Mouse (Mus musculus) kidney, postnatal 0 days (tissue): ENCODE measurements at regions not wholly inside any gene's neighbourhood (a gene's known extent, or its start where the extent isn't known, plus 50 kb on each side); places are given as distances from the start of the nearest gene placed in this dataset.

Experiments used
- ATAC-seq: fragments of 200-750 bp; cut with Nextera tagmentation; replicated peaks from 2 replicates; pipeline ENCODE4 v1.8.0; 2017; ENCODE audit warnings: low read depth, moderate number of reproducible peaks, moderate TSS enrichment, moderate library complexity; ENCODE audit not compliant: low FRiP score
- DNase-seq: peaks from one replicate; pipeline ENCODE4 v3.0.0-alpha.2; 2016; ENCODE audit warnings: low spot score
- H3K27ac ChIP-seq: fragments of 300-500 bp; sonication (generic); 2 replicates; pipeline ENCODE4 v1.5.1; 2014; ENCODE audit warnings: mild to moderate bottlenecking
- H3K27me3 ChIP-seq: fragments of 300-500 bp; sonication (generic); 2 replicates; pipeline ENCODE4 v1.6.1; 2014; ENCODE audit warnings: low read length, mixed read lengths; ENCODE audit not compliant: insufficient read depth
- H3K36me3 ChIP-seq: fragments of 300-500 bp; sonication (generic); 2 replicates; pipeline ENCODE4 v1.6.1; 2014; ENCODE audit warnings: low read length, mixed read lengths; ENCODE audit not compliant: insufficient read depth
- H3K4me1 ChIP-seq: fragments of 300-500 bp; sonication (generic); replicated peaks from 2 replicates; pipeline ENCODE4 v1.6.1; 2014; ENCODE audit warnings: antibody characterized with exemption, low read length, mixed read lengths; ENCODE audit not compliant: insufficient read depth
- H3K4me2 ChIP-seq: fragments of 300-500 bp; sonication (generic); 2 replicates; pipeline ENCODE4 v1.6.1; 2014; ENCODE audit warnings: mild to moderate bottlenecking, low read length, moderate library complexity, mixed read lengths
- H3K4me3 ChIP-seq: fragments of 300-500 bp; sonication (generic); replicated peaks from 2 replicates; pipeline ENCODE4 v1.5.1; 2014; ENCODE audit warnings: low read depth, low read length
- H3K9ac ChIP-seq: fragments of 300-500 bp; sonication (generic); 2 replicates; pipeline ENCODE4 v1.6.1; 2014; ENCODE audit warnings: low read depth, low read length
- H3K9me3 ChIP-seq: fragments of 300-500 bp; sonication (generic); replicated peaks from 2 replicates; pipeline ENCODE4 v1.6.1; 2016; ENCODE audit warnings: low read length, inconsistent platforms, mixed read lengths
- CTCF ChIP-seq: IDR thresholded peaks from 2 replicates; pipeline ENCODE4 v1.5.1; 2016; ENCODE audit warnings: antibody characterized with exemption, low read depth, mild to moderate bottlenecking, moderate library complexity
- WGBS: fragments of 180-500 bp; shearing (Covaris S2); extraction: QIAGEN DNeasy Blood & Tissue Kit; methylation state at CpG from one replicate; pipeline ENCODE4 v1.1.7; 2014; 5-methylcytosine and 5-hydroxymethylcytosine counted together

- 91% methylated on average over 2 of the region's 2 CpGs for WGBS
- Histone ChIP-seq H3K4me3 (no peak overlapping the region), H3K4me2 (no peak overlapping the region), H3K9me3 (no peaks in the 10 kb centered on the region), H3K4me1 (no peaks in the 10 kb centered on the region), H3K27me3 (no peaks in the 10 kb centered on the region), H3K9ac (no peak overlapping the region), H3K36me3 (no peaks in the 10 kb centered on the region), H3K27ac (no peak overlapping the region)
- no peak for ATAC-seq
- no peak for DNase-seq
- TF ChIP-seq CTCF = no peak
Observed at GRCm38 (mm10) chr6:148623119-148623770, 179.1 kb upstream of the Tmtc1 start.

- Histone ChIP-seq H3K27ac (no peak overlapping the region), H3K9ac (no peak overlapping the region), H3K4me1 (no peaks in the 10 kb centered on the region), H3K4me3 (no peak overlapping the region), H3K27me3 (no peaks in the 10 kb centered on the region), H3K36me3 (no peaks in the 10 kb centered on the region), H3K4me2 (no peak overlapping the region), H3K9me3 (no peaks in the 10 kb centered on the region)
- DNase-seq (no peak), ATAC-seq (no peak)
- TF ChIP-seq CTCF = no peak
- 63% methylated on average over 1 of the region's 1 CpGs for WGBS
Observed at GRCm38 (mm10) chr6:148620034-148620433, 175.8 kb upstream of the Tmtc1 start.

- H3K4me2 ChIP-seq = no peak overlapping the region
- DNase-seq (no peak), ATAC-seq (no peak)
- no peak overlapping the region for H3K9ac ChIP-seq
- no peak overlapping the region for H3K4me3 ChIP-seq
- no peak overlapping the region for H3K27ac ChIP-seq
- H3K9me3 ChIP-seq = no peaks in the 10 kb centered on the region
- no peak for TF ChIP-seq CTCF
- no peaks in the 10 kb centered on the region for H3K4me1 ChIP-seq
- H3K36me3 ChIP-seq = no peaks in the 10 kb centered on the region
- 20% methylated on average over 4 of the region's 4 CpGs for WGBS
- no peaks in the 10 kb centered on the region for H3K27me3 ChIP-seq
Observed at GRCm38 (mm10) chr6:148615931-148616330, 171.7 kb upstream of the Tmtc1 start.

- ATAC-seq (no peak), DNase-seq (no peak)
- H3K4me2 ChIP-seq = no peak overlapping the region
Observed at GRCm38 (mm10) chr6:148615442-148615841, 171.3 kb upstream of the Tmtc1 start.

GRCm38 (mm10) chr6:148608881-148609280 is 164.7 kb upstream of the Tmtc1 start:
- ATAC-seq (no peak), DNase-seq (no peak)
- H3K27ac ChIP-seq = no peak overlapping the region
- no peaks in the 10 kb centered on the region for H3K27me3 ChIP-seq
- no peaks in the 10 kb centered on the region for H3K4me1 ChIP-seq
- no peak overlapping the region for H3K4me3 ChIP-seq
- 83% methylated on average over 5 of the region's 5 CpGs for WGBS
- no peaks in the 10 kb centered on the region for H3K36me3 ChIP-seq
- H3K9ac ChIP-seq = no peak overlapping the region
- no peak overlapping the region for H3K4me2 ChIP-seq
- no peaks in the 10 kb centered on the region for H3K9me3 ChIP-seq
- no peak for TF ChIP-seq CTCF

More at GRCm38 (mm10) chr6:148615442-148615841, 171.3 kb upstream of the Tmtc1 start:
- Histone ChIP-seq H3K4me3 (no peak overlapping the region), H3K27me3 (no peaks in the 10 kb centered on the region), H3K9me3 (no peaks in the 10 kb centered on the region), H3K4me1 (no peaks in the 10 kb centered on the region), H3K36me3 (no peaks in the 10 kb centered on the region), H3K27ac (no peak overlapping the region), H3K9ac (no peak overlapping the region)
- 33% methylated on average over 3 of the region's 3 CpGs for WGBS
- no peak for TF ChIP-seq CTCF

- Histone ChIP-seq H3K4me1 (no peaks in the 10 kb centered on the region), H3K4me2 (no peak overlapping the region), H3K9ac (no peak overlapping the region), H3K27me3 (no peaks in the 10 kb centered on the region), H3K4me3 (no peak overlapping the region), H3K27ac (no peak overlapping the region), H3K9me3 (no peaks in the 10 kb centered on the region), H3K36me3 (no peaks in the 10 kb centered on the region)
- DNase-seq = no peak
- no peak for TF ChIP-seq CTCF
- WGBS = 83% methylated on average over 1 of the region's 1 CpGs
- no peak for ATAC-seq
Observed at GRCm38 (mm10) chr6:148605226-148605625, 161.0 kb upstream of the Tmtc1 start.

GRCm38 (mm10) chr6:148604790-148605189 is 160.6 kb upstream of the Tmtc1 start:
- no peaks in the 10 kb centered on the region for H3K4me1 ChIP-seq
- no peak for TF ChIP-seq CTCF
- no peaks in the 10 kb centered on the region for H3K9me3 ChIP-seq
- WGBS = 0% methylated on average over 1 of the region's 1 CpGs
- no peak overlapping the region for H3K4me3 ChIP-seq
- DNase-seq = no peak
- no peaks in the 10 kb centered on the region for H3K27me3 ChIP-seq
- no peak overlapping the region for H3K4me2 ChIP-seq
- no peak overlapping the region for H3K9ac ChIP-seq
- no peak for ATAC-seq
- no peak overlapping the region for H3K27ac ChIP-seq
- no peaks in the 10 kb centered on the region for H3K36me3 ChIP-seq
